Mouse (Mus musculus) spleen, adult 2 months (tissue): ENCODE results near the gene Cd5.

Experiments
- CTCF ChIP-seq: fragments of 200-500 bp; IDR thresholded peaks from 2 replicates; pipeline ENCODE4 v1.5.1; 2011; ENCODE audit warnings: mild to moderate bottlenecking, inconsistent platforms; ENCODE audit not compliant: insufficient read depth, insufficient read length, insufficient replicate concordance; ENCODE audit errors: extremely low read depth
- POLR2A ChIP-seq: fragments of 200-500 bp; IDR thresholded peaks from 2 replicates; pipeline ENCODE4 v1.6.1; 2011; ENCODE audit warnings: low read depth, low read length, inconsistent platforms

- no peak for TF ChIP-seq CTCF
- no peak for TF ChIP-seq POLR2A
Measured at GRCm38 (mm10) chr19:10673275-10673674, 65.5 kb downstream of the Cd5 start.
